Mouse (Mus musculus): ENCODE measurements around the gene Fbxl8. TPM values are rescaled to one million over a fixed set of nuclear protein-coding genes. Genes with fewer than 3 reads are reported as not detected.
"Not testable (repeated sequence)": the region's sequence is repeated elsewhere in the genome, so short reads cannot be mapped to it uniquely, and the experiment has no call there.

The Fbxl8 gene
- total and polyA plus RNA-seq, 2 experiments from 2014 or later = 1.2 to 3.1 TPM

GRCm38 (mm10) chr8:105289805-105290460 lies 25.5 kb downstream of the Fbxl8 start, which contains the start of gene 4931428F04Rik:
Gene 4931428F04Rik, minus strand, starts transcription at chr8:105289864.
- ATAC-seq (peak; percentile 16), DNase-seq (ENCODE audit: low spot score) (peak; percentile 69)
- no peaks in the 10 kb centered on the region for H3K9me3 ChIP-seq (ENCODE audit: low read length)
- WGBS = 1% methylated on average over 43 of the region's 43 CpGs
- H3K4me2 ChIP-seq (ENCODE audit: low read depth, low read length) = peak within 1 kb of the TSS; percentile 72
- H3K4me1 ChIP-seq (ENCODE audit: insufficient read depth, low read length) = peaks cover 18% of the 10 kb centered on the region; the same call in 1 of the 2 replicates
- peak within 1 kb of the TSS; percentile 74 for H3K9ac ChIP-seq (replicated peaks; ENCODE audit: low read length)
- H3K4me3 ChIP-seq (ENCODE audit: low read length) = peak within 1 kb of the TSS; percentile 54
- no peaks in the 10 kb centered on the region for H3K27me3 ChIP-seq (ENCODE audit: insufficient read depth, low read length)
- H3K36me3 ChIP-seq (ENCODE audit: insufficient read depth, low read length) = no peaks in the 10 kb centered on the region
- H3K27ac ChIP-seq = peak within 1 kb of the TSS; percentile 94
- TF ChIP-seq CTCF (IDR thresholded peaks at IDR 0.05; ENCODE audit: low read depth) = peak; percentile 76

GRCm38 (mm10) chr8:105290554-105291314 lies 26.3 kb downstream of the Fbxl8 start:
- WGBS = 4% methylated on average over 31 of the region's 31 CpGs
- peak overlapping the region; percentile 72 for H3K4me2 ChIP-seq (ENCODE audit: low read depth, low read length)
- ATAC-seq (no peak), DNase-seq (ENCODE audit: low spot score) (peak; percentile 90)
- H3K4me3 ChIP-seq (ENCODE audit: low read length) = peak overlapping the region; percentile 54
- H3K9ac ChIP-seq (replicated peaks; ENCODE audit: low read length) = no peak overlapping the region
- H3K4me1 ChIP-seq (ENCODE audit: insufficient read depth, low read length) = peaks cover 14% of the 10 kb centered on the region; the same call in 1 of the 2 replicates
- TF ChIP-seq CTCF (IDR thresholded peaks at IDR 0.05; ENCODE audit: low read depth) = peak; percentile 92
- H3K36me3 ChIP-seq (ENCODE audit: insufficient read depth, low read length) = no peaks in the 10 kb centered on the region
- no peaks in the 10 kb centered on the region for H3K27me3 ChIP-seq (ENCODE audit: insufficient read depth, low read length)
- H3K27ac ChIP-seq = no peak overlapping the region
- H3K9me3 ChIP-seq (ENCODE audit: low read length) = no peaks in the 10 kb centered on the region

GRCm38 (mm10) chr8:105291364-105291763 lies 26.9 kb downstream of the Fbxl8 start:
- not testable (repeated sequence) for H3K36me3 ChIP-seq (ENCODE audit: insufficient read depth, low read length); H3K4me3 ChIP-seq (ENCODE audit: low read length); H3K27me3 ChIP-seq (ENCODE audit: insufficient read depth, low read length); ATAC-seq; H3K27ac ChIP-seq; DNase-seq (ENCODE audit: low spot score); H3K9ac ChIP-seq (replicated peaks; ENCODE audit: low read length); H3K9me3 ChIP-seq (ENCODE audit: low read length); H3K4me2 ChIP-seq (ENCODE audit: low read depth, low read length)
- WGBS = 85% methylated on average over 8 of the region's 8 CpGs
- peaks cover 11% of the 10 kb centered on the region; the same call in 1 of the 2 replicates for H3K4me1 ChIP-seq (ENCODE audit: insufficient read depth, low read length)

- H3K9me3 ChIP-seq (ENCODE audit: low read length); DNase-seq (ENCODE audit: low spot score); H3K4me2 ChIP-seq (ENCODE audit: low read depth, low read length); ATAC-seq; H3K27me3 ChIP-seq (ENCODE audit: insufficient read depth, low read length); H3K4me1 ChIP-seq (ENCODE audit: insufficient read depth, low read length); H3K36me3 ChIP-seq (ENCODE audit: insufficient read depth, low read length); H3K27ac ChIP-seq; H3K9ac ChIP-seq (replicated peaks; ENCODE audit: low read length); H3K4me3 ChIP-seq (ENCODE audit: low read length): not testable (repeated sequence)
- WGBS = 70% methylated on average over 3 of the region's 3 CpGs
- TF ChIP-seq CTCF (IDR thresholded peaks at IDR 0.05; ENCODE audit: low read depth) = peak; percentile 24; the same call in 1 of the 2 replicates
Observed at GRCm38 (mm10) chr8:105291802-105292201, 27.4 kb downstream of the Fbxl8 start.

GRCm38 (mm10) chr8:105292471-105292870 lies 28.0 kb downstream of the Fbxl8 start:
- Histone ChIP-seq H3K9me3 (ENCODE audit: low read length) (no peaks in the 10 kb centered on the region), H3K4me3 (ENCODE audit: low read length) (no peak overlapping the region), H3K4me1 (ENCODE audit: insufficient read depth, low read length) (peaks cover 13% of the 10 kb centered on the region), H3K36me3 (ENCODE audit: insufficient read depth, low read length) (no peaks in the 10 kb centered on the region), H3K27ac (no peak overlapping the region), H3K27me3 (ENCODE audit: insufficient read depth, low read length) (no peaks in the 10 kb centered on the region), H3K9ac (replicated peaks; ENCODE audit: low read length) (no peak overlapping the region), H3K4me2 (ENCODE audit: low read depth, low read length) (no peak overlapping the region)
- TF ChIP-seq CTCF (IDR thresholded peaks at IDR 0.05; ENCODE audit: low read depth) = no peak
- no peak for ATAC-seq
- no peak for DNase-seq (ENCODE audit: low spot score)
- 85% methylated on average over 7 of the region's 7 CpGs for WGBS

- WGBS = 54% methylated on average over 19 of the region's 19 CpGs
- peaks cover 15% of the 10 kb centered on the region for H3K4me1 ChIP-seq (ENCODE audit: insufficient read depth, low read length)
- no peak overlapping the region for H3K27ac ChIP-seq
- H3K4me2 ChIP-seq (ENCODE audit: low read depth, low read length) = no peak overlapping the region
- no peak for ATAC-seq
- no peaks in the 10 kb centered on the region for H3K9me3 ChIP-seq (ENCODE audit: low read length)
- DNase-seq (ENCODE audit: low spot score) = no peak
- H3K4me3 ChIP-seq (ENCODE audit: low read length) = no peak overlapping the region
- H3K9ac ChIP-seq (replicated peaks; ENCODE audit: low read length) = no peak overlapping the region
- H3K36me3 ChIP-seq (ENCODE audit: insufficient read depth, low read length) = no peaks in the 10 kb centered on the region
- H3K27me3 ChIP-seq (ENCODE audit: insufficient read depth, low read length) = no peaks in the 10 kb centered on the region
- TF ChIP-seq CTCF (IDR thresholded peaks at IDR 0.05; ENCODE audit: low read depth) = no peak
Observed at GRCm38 (mm10) chr8:105293405-105293804, 29.0 kb downstream of the Fbxl8 start.

All from hindbrain, postnatal 0 days (tissue).